Mouse (Mus musculus) granulocyte monocyte progenitor cell, adult 5-6 weeks (primary cell): ENCODE results near the gene Angel1. TPM values are rescaled to one million over a fixed set of nuclear protein-coding genes. Genes with fewer than 3 reads are reported as not detected.

ENCODE experiments used
- ATAC-seq: replicated peaks from 2 replicates; pipeline ENCODE4 v1.8.0; 2016; ENCODE audit warnings: mild to moderate bottlenecking, moderate TSS enrichment, inconsistent platforms; ENCODE audit not compliant: poor library complexity, severe bottlenecking
- total RNA-seq, 2 experiments: library from RNA; stranded (forward) in 1 of 2; stranded (reverse) in 1 of 2; fragments of 200-712, 200-1000 nt in 1 of 2; fragments of >200 nt in 1 of 2; fragmentation: Nextera tagmentation in 1 of 2; gene quantifications; 2 replicates each; pipeline ENCODE4 v1.2.3; 2014 to 2017

Gene Angel1
- total RNA-seq, 2 experiments from 2014 or later, result 0.62 to 7.2 TPM

GRCm38 (mm10) chr12:86680591-86681193 is 45.6 kb downstream of the Angel1 start:
- no peak for ATAC-seq

GRCm38 (mm10) chr12:86679991-86680491 is 46.2 kb downstream of the Angel1 start:
- ATAC-seq, result no peak

- no peak for ATAC-seq
Measured at GRCm38 (mm10) chr12:86679546-86679930, 46.7 kb downstream of the Angel1 start.

GRCm38 (mm10) chr12:86678591-86679545 is 47.4 kb downstream of the Angel1 start, which contains the start of gene Vash1:
Vash1 (plus strand) TSS chr12:86678700.
- ATAC-seq, result peak; percentile 68

- no peak for ATAC-seq
Measured at GRCm38 (mm10) chr12:86672507-86672906, 53.8 kb downstream of the Angel1 start.

- no peak for ATAC-seq
Measured at GRCm38 (mm10) chr12:86672105-86672504, 54.2 kb downstream of the Angel1 start.

GRCm38 (mm10) chr12:86668404-86668803 is 57.9 kb downstream of the Angel1 start:
- ATAC-seq, result no peak

GRCm38 (mm10) chr12:86665656-86666055 is 60.6 kb downstream of the Angel1 start:
- 0 out of 2 replicates have a peak, but pooled peaks have one; percentile 17 for ATAC-seq

- ATAC-seq, result no peak
Measured at GRCm38 (mm10) chr12:86660466-86660865, 65.8 kb downstream of the Angel1 start.

GRCm38 (mm10) chr12:86659447-86659968 is 66.8 kb downstream of the Angel1 start:
- ATAC-seq, result no peak

- ATAC-seq, result no peak
Measured at GRCm38 (mm10) chr12:86652570-86653041, 73.7 kb downstream of the Angel1 start.

- no peak for ATAC-seq
Measured at GRCm38 (mm10) chr12:86651301-86651860, 74.9 kb downstream of the Angel1 start.

Other genes with a start within 250 kb of the Angel1 start
- 0.41 TPM in 1 of 2 replicates, not detected in the other for gene Vash1, start 47.8 kb downstream of the Angel1 start, total RNA-seq (2014; fragmentation: Nextera tagmentation)
- gene Vash1, start 47.8 kb downstream of the Angel1 start, total RNA-seq (2017), result 0.21 TPM in 1 of 2 replicates, not detected in the other
- gene Lrrc74a, start 7.9 kb upstream of the Angel1 start, total RNA-seq (2014; fragmentation: Nextera tagmentation), result not detected in 2 replicates
- not detected in 2 replicates for gene Lrrc74a, start 7.9 kb upstream of the Angel1 start, total RNA-seq (2017)
- 1.2 and 1.8 TPM in 2 replicates for gene Irf2bpl, start 158.3 kb upstream of the Angel1 start, total RNA-seq (2014; fragmentation: Nextera tagmentation)
- 0.15 and 0.78 TPM in 2 replicates for gene Irf2bpl, start 158.3 kb upstream of the Angel1 start, total RNA-seq (2017)
- gene Cipc, start 220.6 kb upstream of the Angel1 start, total RNA-seq (2014; fragmentation: Nextera tagmentation), result 23.5 and 32.3 TPM in 2 replicates
- gene Cipc, start 220.6 kb upstream of the Angel1 start, total RNA-seq (2017), result 18.5 and 19.9 TPM in 2 replicates